Mouse (Mus musculus): ENCODE measurements at regions not wholly inside any gene's neighbourhood (a gene's known extent, or its start where the extent isn't known, plus 50 kb on each side); places are given as distances from the start of the nearest gene placed in this dataset.

- Histone ChIP-seq H3K9me3 (replicated peaks) (no peaks in the 10 kb centered on the region), H3K4me2 (no peak overlapping the region), H3K27me3 (replicated peaks) (no peaks in the 10 kb centered on the region), H3K36me3 (no peaks in the 10 kb centered on the region), H3K4me3 (no peak overlapping the region), H3K9ac (no peak overlapping the region), H3K4me1 (peaks cover 18% of the 10 kb centered on the region), H3K27ac (peak overlapping the region; percentile 12; the same call in 1 of the 2 replicates)
- peak; percentile 35; the same call in 1 of the 2 replicates for ATAC-seq
- 61% methylated on average over 3 of the region's 3 CpGs for WGBS (ENCODE audit: insufficient replicate concordance)
These were observed 151.4 kb upstream of the Marcks start for GRCm38 (mm10) chr10:37289964-37290704.

GRCm38 (mm10) chr10:37286305-37286704 lies 147.6 kb upstream of the Marcks start:
- Histone ChIP-seq H3K9ac (no peak overlapping the region), H3K9me3 (replicated peaks) (no peaks in the 10 kb centered on the region), H3K4me3 (no peak overlapping the region), H3K4me2 (no peak overlapping the region), H3K27ac (no peak overlapping the region), H3K27me3 (replicated peaks) (no peaks in the 10 kb centered on the region), H3K4me1 (peaks cover 15% of the 10 kb centered on the region), H3K36me3 (no peaks in the 10 kb centered on the region)
- 69% methylated on average over 5 of the region's 5 CpGs for WGBS (ENCODE audit: insufficient replicate concordance)
- ATAC-seq: no peak

- Histone ChIP-seq H3K9ac (no peak overlapping the region), H3K36me3 (no peaks in the 10 kb centered on the region), H3K4me1 (peaks cover 25% of the 10 kb centered on the region), H3K9me3 (replicated peaks) (no peaks in the 10 kb centered on the region), H3K4me3 (no peak overlapping the region), H3K27ac (no peak overlapping the region), H3K27me3 (replicated peaks) (no peaks in the 10 kb centered on the region), H3K4me2 (no peak overlapping the region)
- ATAC-seq: no peak
These were observed 144.2 kb upstream of the Marcks start for GRCm38 (mm10) chr10:37282951-37283350.

GRCm38 (mm10) chr10:37280823-37281222 lies 142.1 kb upstream of the Marcks start:
- 43% methylated on average over 4 of the region's 4 CpGs for WGBS (ENCODE audit: insufficient replicate concordance)
- H3K9me3 ChIP-seq (replicated peaks): no peaks in the 10 kb centered on the region
- H3K36me3 ChIP-seq: no peaks in the 10 kb centered on the region
- H3K4me3 ChIP-seq: no peak overlapping the region
- H3K4me2 ChIP-seq: no peak overlapping the region
- H3K9ac ChIP-seq: no peak overlapping the region
- peaks cover 24% of the 10 kb centered on the region for H3K4me1 ChIP-seq
- peak; percentile 51 for ATAC-seq
- H3K27me3 ChIP-seq (replicated peaks): no peaks in the 10 kb centered on the region
- no peak overlapping the region for H3K27ac ChIP-seq

- H3K9ac ChIP-seq: no peak overlapping the region
- H3K4me3 ChIP-seq: no peak overlapping the region
- no peaks in the 10 kb centered on the region for H3K27me3 ChIP-seq (replicated peaks)
- peaks cover 24% of the 10 kb centered on the region for H3K4me1 ChIP-seq
- WGBS (ENCODE audit: insufficient replicate concordance): 43% methylated on average over 6 of the region's 6 CpGs
- no peaks in the 10 kb centered on the region for H3K9me3 ChIP-seq (replicated peaks)
- H3K36me3 ChIP-seq: no peaks in the 10 kb centered on the region
- H3K27ac ChIP-seq: peak overlapping the region; percentile 78
- peak; percentile 97 for ATAC-seq
- peak overlapping the region; percentile 35 for H3K4me2 ChIP-seq
These were observed 141.6 kb upstream of the Marcks start for GRCm38 (mm10) chr10:37280150-37280820.

GRCm38 (mm10) chr10:37279316-37279715 lies 140.6 kb upstream of the Marcks start:
- Histone ChIP-seq H3K9ac (no peak overlapping the region), H3K27me3 (replicated peaks) (no peaks in the 10 kb centered on the region), H3K27ac (no peak overlapping the region), H3K4me1 (peaks cover 24% of the 10 kb centered on the region), H3K4me3 (no peak overlapping the region), H3K36me3 (no peaks in the 10 kb centered on the region), H3K9me3 (replicated peaks) (no peaks in the 10 kb centered on the region), H3K4me2 (no peak overlapping the region)
- ATAC-seq: no peak
- WGBS (ENCODE audit: insufficient replicate concordance): 69% methylated on average over 1 of the region's 1 CpGs

GRCm38 (mm10) chr10:37275857-37276256 lies 137.1 kb upstream of the Marcks start:
- Histone ChIP-seq H3K4me3 (no peak overlapping the region), H3K9ac (no peak overlapping the region), H3K4me1 (peaks cover 24% of the 10 kb centered on the region), H3K27me3 (replicated peaks) (no peaks in the 10 kb centered on the region), H3K36me3 (no peaks in the 10 kb centered on the region), H3K4me2 (no peak overlapping the region), H3K9me3 (replicated peaks) (no peaks in the 10 kb centered on the region), H3K27ac (peak overlapping the region; percentile 43; the same call in 1 of the 2 replicates)
- no peak for ATAC-seq
- WGBS (ENCODE audit: insufficient replicate concordance): 69% methylated on average over 1 of the region's 1 CpGs

- 70% methylated on average over 7 of the region's 7 CpGs for WGBS (ENCODE audit: insufficient replicate concordance)
- Histone ChIP-seq H3K4me2 (no peak overlapping the region), H3K9me3 (replicated peaks) (no peaks in the 10 kb centered on the region), H3K27me3 (replicated peaks) (no peaks in the 10 kb centered on the region), H3K36me3 (no peaks in the 10 kb centered on the region), H3K4me1 (peaks cover 18% of the 10 kb centered on the region), H3K27ac (peak overlapping the region; percentile 43; the same call in 1 of the 2 replicates), H3K9ac (no peak overlapping the region), H3K4me3 (no peak overlapping the region)
- no peak for ATAC-seq
These were observed 136.6 kb upstream of the Marcks start for GRCm38 (mm10) chr10:37275271-37275670.

GRCm38 (mm10) chr10:37271967-37272366 lies 133.2 kb upstream of the Marcks start:
- WGBS (ENCODE audit: insufficient replicate concordance): 82% methylated on average over 1 of the region's 1 CpGs
- no peaks in the 10 kb centered on the region for H3K27me3 ChIP-seq (replicated peaks)
- peaks cover 3% of the 10 kb centered on the region; the same call in 1 of the 2 replicates for H3K4me1 ChIP-seq
- no peaks in the 10 kb centered on the region for H3K9me3 ChIP-seq (replicated peaks)
- no peak overlapping the region for H3K4me3 ChIP-seq
- no peak overlapping the region for H3K4me2 ChIP-seq
- no peak overlapping the region for H3K27ac ChIP-seq
- no peaks in the 10 kb centered on the region for H3K36me3 ChIP-seq
- ATAC-seq: no peak
- no peak overlapping the region for H3K9ac ChIP-seq

GRCm38 (mm10) chr10:37270236-37271000 lies 131.7 kb upstream of the Marcks start:
- WGBS (ENCODE audit: insufficient replicate concordance): 77% methylated on average over 10 of the region's 10 CpGs
- H3K4me2 ChIP-seq: no peak overlapping the region
- H3K27me3 ChIP-seq (replicated peaks): no peaks in the 10 kb centered on the region
- no peak overlapping the region for H3K27ac ChIP-seq
- H3K4me3 ChIP-seq: no peak overlapping the region
- no peaks in the 10 kb centered on the region for H3K36me3 ChIP-seq
- ATAC-seq: no peak
- H3K9ac ChIP-seq: no peak overlapping the region
- H3K4me1 ChIP-seq: 0 out of 2 replicates have a peak, but pooled peaks cover 2% of the 10 kb centered on the region
- H3K9me3 ChIP-seq (replicated peaks): no peaks in the 10 kb centered on the region

- no peak for ATAC-seq
- Histone ChIP-seq H3K27ac (no peak overlapping the region), H3K4me2 (no peak overlapping the region), H3K9me3 (replicated peaks) (no peaks in the 10 kb centered on the region), H3K4me1 (no peaks in the 10 kb centered on the region), H3K4me3 (no peak overlapping the region), H3K36me3 (no peaks in the 10 kb centered on the region), H3K27me3 (replicated peaks) (no peaks in the 10 kb centered on the region), H3K9ac (no peak overlapping the region)
- 63% methylated on average over 1 of the region's 1 CpGs for WGBS (ENCODE audit: insufficient replicate concordance)
These were observed 128.2 kb upstream of the Marcks start for GRCm38 (mm10) chr10:37266909-37267308.

Measured in liver, embryonic 12.5 days (tissue).